9 mouse cellular contexts compared by ENCODE assay signal in the genomic region with DNA sequence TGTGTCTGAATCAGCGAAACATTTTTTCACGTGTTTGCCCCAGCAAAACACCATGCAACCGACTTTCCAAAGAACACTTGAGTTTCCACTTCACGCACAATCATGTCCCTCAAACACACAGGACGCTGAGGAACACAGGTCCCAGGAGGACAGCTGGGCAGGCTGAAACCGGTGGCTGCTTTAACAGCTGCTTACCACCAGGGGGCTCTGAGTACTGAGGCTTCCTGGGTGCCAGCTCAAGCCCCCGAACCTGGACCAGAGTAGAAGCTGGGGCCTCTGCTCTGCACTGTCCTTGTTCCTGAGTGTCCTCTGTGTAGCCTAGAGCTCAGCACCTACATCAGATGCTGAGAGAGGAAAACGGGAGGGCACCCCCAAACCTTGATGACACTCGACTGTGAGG.
A peak's percentile ranks its signal among the peaks of the same experiment; 100 is the strongest.
DNase-seq lines count a peak whose midpoint lies in the region; TF ChIP-seq lines count a peak whose summit lies in the region.
"Had no signal": no experiment of that assay in that cellular context is flagged by ENCODE, and none has a peak within 500 bp of the region (broad histone marks: within the 10 kb centered on the region; RNA-seq: fewer than 3 reads in every experiment).

No protein-coding gene starts in this region.

- H3K27ac ChIP-seq in layer of hippocampus, adult 2 months = no peak overlapping the region
- H3K27ac ChIP-seq: macrophage had no signal

- TF ChIP-seq CTCF in layer of hippocampus, adult 2 months (conservative IDR thresholded peaks at IDR 0.05) = peak; percentile 84

- peak; percentile 12 to 26 for DNase-seq in adrenal gland, adult 18-20 months (ENCODE audit: low spot score in 2 of 2)
- DNase-seq in adrenal gland, postnatal 4 days (ENCODE audit: low spot score in 2 of 2) = no peak
- peak in 1 of 2 experiments; percentile 19 for DNase-seq in layer of hippocampus, adult 2 months (ENCODE audit: low spot score in 2 of 2)
- no peak for DNase-seq in layer of hippocampus, adult 9-10 months (ENCODE audit: low spot score)
- DNase-seq in ZHBTc4 (ENCODE audit: low read depth, low spot score) = peak; percentile 59
- DNase-seq in induced T-regulatory cell, adult 2 months (ENCODE audit: low read depth) = peak; percentile 35
- DNase-seq in retina, embryonic 14.5 days (ENCODE audit: low spot score) = peak; percentile 83
- no peak for DNase-seq in frontal cortex, postnatal 25 days (ENCODE audit: low spot score in 2 of 2)

- H3K4me3 ChIP-seq in layer of hippocampus, adult 2 months = no peak overlapping the region

Comparison
In these comparisons a context has a peak if more than half of its experiments do, and no peak if none do; other contexts are left out.
1. DNase-seq: peak in adrenal gland, adult 18-20 months (2 of 2), ZHBTc4 (single experiment), induced T-regulatory cell, adult 2 months (single experiment) and retina, embryonic 14.5 days (single experiment); none in adrenal gland, postnatal 4 days (0 of 2), layer of hippocampus, adult 9-10 months (single experiment) and frontal cortex, postnatal 25 days (0 of 2).